Mouse (Mus musculus) midbrain, embryonic 14.5 days (tissue): ENCODE data around the gene Rcan3. TPM values are rescaled to one million over a fixed set of nuclear protein-coding genes. Genes with fewer than 3 reads are reported as not detected.

Source experiments
- ATAC-seq: fragments of 200-750 bp; cut with Nextera tagmentation; 2 replicates; pipeline ENCODE4 v1.8.0; 2017; ENCODE audit warnings: moderate number of reproducible peaks, moderate library complexity; ENCODE audit not compliant: low FRiP score, low TSS enrichment
- DNase-seq: peaks from one replicate; pipeline ENCODE4 v3.0.0-alpha.2; 2015
- H3K27ac ChIP-seq: fragments of 300-500 bp; sonication (generic); replicated peaks from 2 replicates; pipeline ENCODE4 v1.5.1; 2014; ENCODE audit warnings: mild to moderate bottlenecking, low read depth, low read length, moderate library complexity
- H3K27me3 ChIP-seq: fragments of 300-500 bp; sonication (generic); 2 replicates; pipeline ENCODE4 v1.6.1; 2014; ENCODE audit warnings: low read length, control low read depth, mixed read lengths; ENCODE audit not compliant: control insufficient read depth, insufficient read depth
- H3K36me3 ChIP-seq: fragments of 300-500 bp; sonication (generic); 2 replicates; pipeline ENCODE4 v1.6.1; 2014; ENCODE audit warnings: low read length, control low read depth; ENCODE audit not compliant: control insufficient read depth, insufficient read depth
- H3K4me1 ChIP-seq: fragments of 300-500 bp; sonication (generic); 2 replicates; pipeline ENCODE4 v1.6.1; 2014; ENCODE audit warnings: mild to moderate bottlenecking, antibody characterized with exemption, low read length, control low read depth; ENCODE audit not compliant: control insufficient read depth, insufficient read depth
- H3K4me2 ChIP-seq: fragments of 300-500 bp; sonication (generic); 2 replicates; pipeline ENCODE4 v1.6.1; 2014; ENCODE audit warnings: mild to moderate bottlenecking, low read length, moderate library complexity
- H3K4me3 ChIP-seq: fragments of 300-500 bp; sonication (generic); replicated peaks from 2 replicates; pipeline ENCODE4 v1.5.1; 2014; ENCODE audit warnings: low read depth, low read length
- H3K9ac ChIP-seq: fragments of 300-500 bp; sonication (generic); replicated peaks from 2 replicates; pipeline ENCODE4 v1.6.1; 2014; ENCODE audit warnings: mild to moderate bottlenecking, low read length, moderate library complexity
- H3K9me3 ChIP-seq: fragments of 300-500 bp; sonication (generic); 2 replicates; pipeline ENCODE4 v1.6.1; 2016; ENCODE audit warnings: low read length, control low read depth, mixed read lengths; ENCODE audit not compliant: control insufficient read depth
- WGBS: fragments of 180-500 bp; shearing (Covaris S2); extraction: QIAGEN DNeasy Blood & Tissue Kit; methylation state at CpG from one replicate; pipeline ENCODE4 v1.1.7; 2014; 5-methylcytosine and 5-hydroxymethylcytosine counted together
- polyA plus RNA-seq: library from polyadenylated mRNA; unstranded; fragments of >200 nt; fragmentation: Nextera tagmentation; extraction: Ambion mirVana; gene quantifications from 2 replicates; pipeline ENCODE4 v1.2.1, GENCODE M21; 2014

The Rcan3 gene
- polyA plus RNA-seq, 1 experiment from 2014 or later = 40.9 TPM

DNA sequence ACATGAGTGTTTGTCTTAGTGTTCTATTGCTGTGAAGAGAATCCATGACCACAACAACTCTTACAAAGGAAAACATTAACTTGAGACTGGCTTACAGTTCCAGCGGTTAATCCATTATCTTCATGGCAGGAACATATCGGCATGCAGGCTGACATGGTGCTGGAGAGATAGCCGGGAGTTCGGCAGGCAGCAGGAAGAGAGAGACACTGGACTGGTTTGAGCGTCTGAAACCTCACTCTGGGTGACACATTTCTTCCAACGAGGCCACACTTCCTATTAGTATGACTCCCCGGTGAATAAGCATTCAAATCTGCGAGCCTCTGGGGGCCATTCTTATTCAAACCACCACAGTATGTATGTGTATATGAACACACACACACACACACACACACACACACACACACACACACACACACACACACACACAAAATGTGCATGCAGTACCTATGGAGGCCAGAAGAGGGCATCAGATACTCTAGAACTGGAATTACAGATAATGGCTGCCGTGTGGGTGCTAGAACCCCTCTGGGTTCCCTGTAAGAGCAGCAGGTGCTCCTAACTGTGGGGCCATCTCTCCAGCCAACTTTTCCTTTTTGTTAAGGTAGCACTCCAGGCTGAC lies 6.4 kb upstream of the Rcan3 start:
- Histone ChIP-seq H3K36me3 (no peaks in the 10 kb centered on the region), H3K9me3 (no peaks in the 10 kb centered on the region), H3K9ac (no peak overlapping the region), H3K4me1 (no peaks in the 10 kb centered on the region; the same call in 1 of the 2 replicates), H3K27me3 (no peaks in the 10 kb centered on the region), H3K27ac (no peak overlapping the region), H3K4me3 (no peak overlapping the region), H3K4me2 (no peak overlapping the region)
- DNase-seq = peak; percentile 49
- ATAC-seq = no peak
- 64% methylated on average over 9 of the region's 9 CpGs for WGBS

- Histone ChIP-seq H3K9ac (no peak overlapping the region), H3K27me3 (no peaks in the 10 kb centered on the region), H3K9me3 (no peaks in the 10 kb centered on the region), H3K4me2 (no peak overlapping the region; the same call in 1 of the 2 replicates), H3K27ac (no peak overlapping the region), H3K36me3 (no peaks in the 10 kb centered on the region), H3K4me1 (peaks cover 7% of the 10 kb centered on the region), H3K4me3 (no peak overlapping the region)
- DNase-seq = peak; percentile 58
- 6% methylated on average over 15 of the region's 15 CpGs for WGBS
- ATAC-seq = no peak
Measured at GRCm38 (mm10) chr4:135439188-135439647, 5.6 kb upstream of the Rcan3 start.

DNA sequence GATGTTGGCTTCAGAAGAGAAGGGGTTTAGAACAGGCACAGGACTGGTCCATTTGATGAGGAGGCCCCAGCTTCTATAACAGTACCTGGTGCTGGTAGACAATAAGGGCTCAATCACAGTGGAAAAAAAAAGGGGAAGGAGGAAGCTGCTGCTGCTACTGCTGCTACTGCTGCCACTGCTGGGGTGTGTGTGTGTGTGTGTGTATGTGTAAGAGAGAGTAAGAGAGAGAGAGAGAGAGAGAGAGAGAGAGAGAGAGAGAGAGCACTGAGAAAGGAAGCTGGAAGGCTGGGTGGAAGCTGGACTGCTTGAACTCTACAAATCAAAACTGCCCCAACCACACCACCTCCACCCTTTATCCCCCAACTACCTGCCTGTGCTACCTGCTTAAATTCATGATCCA lies 4.3 kb upstream of the Rcan3 start:
- Histone ChIP-seq H3K27me3 (no peaks in the 10 kb centered on the region), H3K36me3 (no peaks in the 10 kb centered on the region), H3K27ac (no peak overlapping the region), H3K9ac (no peak overlapping the region), H3K9me3 (no peaks in the 10 kb centered on the region), H3K4me1 (peaks cover 8% of the 10 kb centered on the region), H3K4me2 (no peak overlapping the region), H3K4me3 (no peak overlapping the region)
- ATAC-seq (no peak), DNase-seq (no peak)

GRCm38 (mm10) chr4:135436291-135436690 lies 2.6 kb upstream of the Rcan3 start:
- H3K4me2 ChIP-seq = no peak overlapping the region
- H3K4me1 ChIP-seq = peaks cover 8% of the 10 kb centered on the region
- no peak overlapping the region for H3K4me3 ChIP-seq
- H3K9ac ChIP-seq = no peak overlapping the region
- H3K27ac ChIP-seq = no peak overlapping the region
- WGBS = 59% methylated on average over 13 of the region's 13 CpGs
- DNase-seq (no peak), ATAC-seq (no peak)
- no peaks in the 10 kb centered on the region for H3K27me3 ChIP-seq
- H3K36me3 ChIP-seq = no peaks in the 10 kb centered on the region
- H3K9me3 ChIP-seq = no peaks in the 10 kb centered on the region

DNA sequence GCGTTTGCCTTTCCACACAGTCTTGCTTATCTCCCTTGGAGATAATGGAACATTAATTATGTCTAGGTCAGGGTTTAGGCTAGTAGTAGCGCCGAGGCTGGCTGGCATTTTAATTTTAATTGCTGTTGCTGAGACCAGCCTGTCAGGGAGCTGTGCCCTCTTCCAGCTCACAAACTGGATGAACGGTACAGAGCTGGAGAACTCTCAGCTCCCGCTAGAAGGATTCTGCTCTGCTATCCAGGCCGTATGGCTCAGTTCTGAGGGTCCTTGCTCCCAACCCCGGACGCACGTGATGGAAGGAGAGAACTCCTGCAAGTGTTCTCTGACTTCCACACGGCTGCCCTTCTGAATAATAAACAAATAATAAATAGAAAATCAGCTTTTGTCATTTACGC lies 739 bp upstream of the Rcan3 start:
- 21% methylated on average over 11 of the region's 11 CpGs for WGBS
- H3K9me3 ChIP-seq = no peaks in the 10 kb centered on the region

GRCm38 (mm10) chr4:135433086-135433442 lies 589 bp downstream of the Rcan3 start:
- no peak for ATAC-seq
- DNase-seq = peak; percentile 52
- H3K36me3 ChIP-seq = no peaks in the 10 kb centered on the region
- H3K9me3 ChIP-seq = no peaks in the 10 kb centered on the region
- peaks cover 8% of the 10 kb centered on the region; the same call in 1 of the 2 replicates for H3K4me1 ChIP-seq
- peak overlapping the region; percentile 87 for H3K4me2 ChIP-seq
- peak overlapping the region; percentile 72 for H3K4me3 ChIP-seq
- peak overlapping the region; percentile 57 for H3K27ac ChIP-seq
- H3K27me3 ChIP-seq = no peaks in the 10 kb centered on the region
- H3K9ac ChIP-seq = peak overlapping the region; percentile 89
- WGBS = 4% methylated on average over 10 of the region's 10 CpGs

More for the DNA sequence above, 739 bp upstream of the Rcan3 start:
- DNase-seq = peak; percentile 56
- Histone ChIP-seq H3K36me3 (no peaks in the 10 kb centered on the region), H3K9ac (peak overlapping the region; percentile 89), H3K27ac (peak overlapping the region; percentile 75), H3K27me3 (no peaks in the 10 kb centered on the region), H3K4me2 (peak overlapping the region; percentile 87), H3K4me1 (peaks cover 8% of the 10 kb centered on the region), H3K4me3 (peak overlapping the region; percentile 72)
- ATAC-seq = peak; percentile 3; the same call in 1 of the 2 replicates

DNA sequence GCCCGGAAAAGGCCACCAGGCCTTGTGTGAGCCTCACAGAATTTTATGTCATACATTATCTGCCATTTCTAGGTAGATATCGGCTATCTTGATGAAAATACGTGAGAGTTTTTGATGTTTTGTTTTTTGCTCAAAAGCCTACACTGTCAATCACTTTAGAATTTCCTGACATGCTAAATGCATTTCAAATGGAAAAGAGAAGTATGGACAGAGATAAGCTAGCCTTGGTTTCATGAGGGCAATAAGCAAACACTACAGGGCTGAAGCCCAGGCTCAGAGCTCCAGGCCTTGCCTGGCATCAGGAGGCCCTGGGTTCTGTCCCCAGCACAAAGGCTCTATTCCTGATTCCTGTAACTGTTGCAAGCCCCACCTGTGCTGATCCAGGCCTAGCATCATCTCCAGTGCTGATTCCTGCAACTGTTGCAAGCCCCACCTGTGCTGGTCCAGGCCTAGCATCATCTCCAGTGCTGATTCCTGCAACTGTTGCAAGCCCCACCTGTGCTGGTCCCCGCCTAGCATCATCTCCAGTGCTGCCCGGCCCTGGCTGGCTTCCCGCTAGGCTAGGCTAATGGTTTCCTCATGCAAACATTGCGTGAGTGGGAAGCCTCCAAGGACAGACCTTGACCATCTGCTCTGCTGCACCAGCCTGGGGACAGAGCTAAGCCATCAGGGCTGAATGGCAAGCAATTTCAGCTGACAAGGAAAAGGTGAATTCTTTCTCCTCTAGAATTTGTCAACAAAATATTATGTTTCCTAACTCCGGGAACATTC lies 3.5 kb downstream of the Rcan3 start:
- H3K36me3 ChIP-seq = peaks cover 1% of the 10 kb centered on the region; the same call in 1 of the 2 replicates

DNA sequence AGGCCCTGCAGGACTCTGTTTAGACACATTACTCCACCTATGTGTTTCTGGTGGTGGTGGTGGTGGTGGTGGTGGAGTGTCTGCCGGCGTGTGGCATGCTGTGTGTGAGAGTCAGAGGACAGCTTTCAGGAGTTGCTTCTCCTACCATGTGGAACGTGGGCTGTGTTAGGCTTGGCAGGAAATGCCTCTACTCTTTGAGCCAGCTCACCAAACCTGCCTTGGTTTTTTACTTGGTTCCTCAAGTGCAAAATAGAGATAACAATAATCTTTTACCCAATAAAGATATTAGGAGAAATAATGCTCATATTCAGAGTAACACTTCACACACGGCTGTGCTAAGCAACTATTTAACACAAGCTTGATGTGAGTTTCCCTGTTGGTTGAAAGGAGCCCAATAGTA lies 4.3 kb downstream of the Rcan3 start:
- Histone ChIP-seq H3K4me2 (no peak overlapping the region), H3K27me3 (no peaks in the 10 kb centered on the region), H3K27ac (no peak overlapping the region), H3K4me1 (peaks cover 3% of the 10 kb centered on the region; the same call in 1 of the 2 replicates), H3K9ac (no peak overlapping the region), H3K4me3 (no peak overlapping the region), H3K36me3 (peaks cover 7% of the 10 kb centered on the region; the same call in 1 of the 2 replicates), H3K9me3 (no peaks in the 10 kb centered on the region)
- DNase-seq (no peak), ATAC-seq (no peak)
- 86% methylated on average over 4 of the region's 4 CpGs for WGBS

More for the DNA sequence above, 3.5 kb downstream of the Rcan3 start:
- DNase-seq (no peak), ATAC-seq (no peak)
- no peak overlapping the region for H3K27ac ChIP-seq
- 82% methylated on average over 8 of the region's 8 CpGs for WGBS
- H3K9me3 ChIP-seq = no peaks in the 10 kb centered on the region
- H3K4me1 ChIP-seq = peaks cover 8% of the 10 kb centered on the region; the same call in 1 of the 2 replicates
- H3K27me3 ChIP-seq = no peaks in the 10 kb centered on the region
- H3K4me2 ChIP-seq = no peak overlapping the region
- no peak overlapping the region for H3K4me3 ChIP-seq
- H3K9ac ChIP-seq = no peak overlapping the region
